ENCODE assay signal across 8 mouse cellular contexts in the genomic region with DNA sequence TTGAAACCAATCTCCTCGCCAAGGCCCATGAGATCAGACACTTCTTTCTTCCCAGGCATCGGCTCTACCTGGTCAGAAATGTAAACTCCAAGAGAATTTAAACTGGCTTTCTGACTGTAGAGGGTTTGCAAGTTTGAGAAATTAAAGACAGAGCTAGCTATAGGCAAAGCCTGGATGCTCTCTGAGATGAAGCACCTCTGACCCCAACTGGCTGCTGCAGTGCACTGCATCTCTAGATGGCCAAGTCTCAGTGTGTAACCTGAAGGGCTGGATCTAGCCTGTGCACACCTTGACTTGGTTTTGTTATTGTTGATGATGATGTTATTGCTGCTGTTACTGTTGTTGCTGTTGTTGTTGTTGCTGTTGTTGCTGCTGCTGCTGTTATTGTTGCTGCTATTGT. TPM values are rescaled to one million over a fixed set of nuclear protein-coding genes. Genes with fewer than 3 reads are reported as not detected.
DNase-seq lines count a peak whose midpoint lies in the region; ATAC-seq and TF ChIP-seq lines count a peak whose summit lies in the region.

No protein-coding gene starts in this region.

- H3K36me3 ChIP-seq in forebrain, embryonic 12.5 days (replicated peaks), result no peaks in the 10 kb centered on the region
- no peaks in the 10 kb centered on the region for H3K36me3 ChIP-seq in lung, embryonic 15.5 days

- no peak overlapping the region for H3K9ac ChIP-seq in forebrain, embryonic 12.5 days
- H3K9ac ChIP-seq in lung, embryonic 15.5 days, result no peak overlapping the region

- H3K4me3 ChIP-seq in forebrain, embryonic 12.5 days (replicated peaks), result no peak overlapping the region
- no peak overlapping the region for H3K4me3 ChIP-seq in layer of hippocampus, adult 2 months
- no peak overlapping the region for H3K4me3 ChIP-seq in lung, embryonic 15.5 days

- peak; percentile 52 for DNase-seq in ES-CJ7 (ENCODE audit: low read depth, low spot score)
- peak; percentile 34 for DNase-seq in c-Kit-positive CD71-positive TER-119-positive erythroid progenitor cells, embryonic 14.5 days (ENCODE audit: low spot score)
- peak; percentile 37 to 60 for DNase-seq in layer of hippocampus, adult 2 months (ENCODE audit: low spot score in 2 of 2)
- peak; percentile 31 for DNase-seq in ovary, postnatal 10 days (ENCODE audit: low spot score)
- DNase-seq in thymus, adult 18-20 months, result peak; percentile 28 to 39

- peak; percentile 95 for TF ChIP-seq CTCF in layer of hippocampus, adult 2 months (conservative IDR thresholded peaks at IDR 0.05)

- peak; percentile 82 for ATAC-seq in forebrain, embryonic 12.5 days (ENCODE audit: low FRiP score)
- peak; percentile 90 to 96 for ATAC-seq in hematopoietic stem cell, adult 5-6 weeks (replicated peaks in 1 of 2; ENCODE audit: insufficient read depth in 1 of 2, low FRiP score in 2 of 2, low TSS enrichment in 1 of 2, low read depth in 1 of 2, poor library complexity in 2 of 2, severe bottlenecking in 2 of 2)
- ATAC-seq in lung, embryonic 15.5 days (ENCODE audit: borderline replicate concordance, extremely low read depth, low FRiP score, low TSS enrichment), result peak; percentile 76; the same call in 1 of the 2 replicates

- no peaks in the 10 kb centered on the region for H3K9me3 ChIP-seq in forebrain, embryonic 12.5 days
- H3K9me3 ChIP-seq in lung, embryonic 15.5 days, result no peaks in the 10 kb centered on the region

- H3K27me3 ChIP-seq in forebrain, embryonic 12.5 days, result no peaks in the 10 kb centered on the region
- no peaks in the 10 kb centered on the region for H3K27me3 ChIP-seq in lung, embryonic 15.5 days

- 61% methylated on average over 2 of the region's 2 CpGs for WGBS in forebrain, embryonic 12.5 days
- 12% methylated on average over 2 of the region's 2 CpGs for WGBS in lung, embryonic 15.5 days

- H3K27ac ChIP-seq in forebrain, embryonic 12.5 days, result no peak overlapping the region
- no peak overlapping the region for H3K27ac ChIP-seq in layer of hippocampus, adult 2 months
- H3K27ac ChIP-seq in lung, embryonic 15.5 days, result no peak overlapping the region

- H3K4me2 ChIP-seq in forebrain, embryonic 12.5 days, result no peak overlapping the region
- no peak overlapping the region for H3K4me2 ChIP-seq in lung, embryonic 15.5 days

- H3K4me1 ChIP-seq in forebrain, embryonic 12.5 days, result no peaks in the 10 kb centered on the region
- peaks cover 14% of the 10 kb centered on the region for H3K4me1 ChIP-seq in lung, embryonic 15.5 days

RNA-seq across cellular contexts. Expression of a gene that starts 28.9 kb away (rescaled TPM):
- polyA plus RNA-seq in forebrain, embryonic 12.5 days (2016; fragmentation: Nextera tagmentation; extraction: Ambion mirVana), result 1.0 and 1.3 TPM in 2 replicates
- total RNA-seq in hematopoietic stem cell, adult 5-6 weeks (2017), result not detected in 2 replicates
- total RNA-seq in layer of hippocampus, adult 2 months (2021), result 1 to 10 TPM; 2.5 to 3.4 TPM
- polyA plus RNA-seq in lung, embryonic 15.5 days (2015; fragmentation: Nextera tagmentation; extraction: Ambion mirVana), result not detected in 2 replicates
